Mouse (Mus musculus): ENCODE data around the gene Ahcyl1. TPM values are rescaled to one million over a fixed set of nuclear protein-coding genes. Genes with fewer than 3 reads are reported as not detected.
A peak's percentile ranks its signal among the peaks of the same experiment; 100 is the strongest.

Ahcyl1 gene
- polyA plus RNA-seq, 1 experiment from 2014 or later: 56.1 TPM

DNA sequence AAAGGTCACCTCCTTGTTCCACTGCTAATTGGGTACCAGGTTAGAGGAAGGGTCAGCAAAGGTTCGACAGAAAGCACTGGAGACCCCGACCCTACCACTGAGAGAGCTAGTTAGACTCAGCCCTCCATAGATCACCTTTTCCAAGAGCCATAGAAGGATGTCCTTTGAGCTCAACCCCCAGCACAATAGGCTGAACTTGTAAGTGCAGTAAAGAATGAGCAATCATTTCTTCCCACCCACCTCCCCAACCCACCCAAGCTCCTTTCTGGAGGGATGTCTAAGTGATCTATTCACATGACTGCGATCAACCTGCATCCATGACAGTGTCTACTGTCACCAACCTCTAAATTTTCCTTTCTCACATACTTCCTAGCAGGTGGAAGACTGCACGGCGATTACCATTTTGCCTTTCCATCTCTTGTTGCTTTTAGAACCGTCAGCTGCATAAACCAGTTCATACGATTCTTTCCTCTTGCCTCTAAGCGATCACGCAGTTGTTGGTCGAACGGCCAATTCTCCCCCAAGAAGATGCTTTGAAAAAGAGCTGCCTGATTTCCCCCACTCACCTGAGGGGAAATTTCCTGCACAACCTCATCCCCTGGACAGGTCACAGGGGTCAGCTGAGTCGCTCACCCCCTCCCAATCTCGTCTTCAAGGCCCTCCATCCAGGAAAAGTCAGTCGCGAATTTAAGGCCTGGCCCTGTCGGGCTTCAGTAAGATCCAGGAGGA lies 977 bp downstream of the Ahcyl1 start:
- 10% methylated on average over 16 of the region's 16 CpGs for WGBS (ENCODE audit: insufficient replicate concordance)
- H3K27me3 ChIP-seq (ENCODE audit: control insufficient read depth, insufficient read depth, low read length): no peaks in the 10 kb centered on the region
- ATAC-seq (replicated peaks; ENCODE audit: insufficient number of reproducible peaks, low FRiP score, low TSS enrichment): no peak
- H3K36me3 ChIP-seq (ENCODE audit: control insufficient read depth, insufficient read depth, low read length): no peaks in the 10 kb centered on the region
- H3K4me1 ChIP-seq (ENCODE audit: control insufficient read depth, insufficient read depth, low read length): peaks cover 26% of the 10 kb centered on the region
- H3K9me3 ChIP-seq (replicated peaks; ENCODE audit: control insufficient read depth, low read length): no peaks in the 10 kb centered on the region
- peak overlapping the region; percentile 99 for H3K9ac ChIP-seq (ENCODE audit: low read depth, low read length)
- H3K4me2 ChIP-seq: peak overlapping the region; percentile 75
- H3K27ac ChIP-seq (ENCODE audit: low read depth, low read length): peak overlapping the region; percentile 92
- H3K4me3 ChIP-seq (ENCODE audit: low read depth, low read length): peak overlapping the region; percentile 93

DNA sequence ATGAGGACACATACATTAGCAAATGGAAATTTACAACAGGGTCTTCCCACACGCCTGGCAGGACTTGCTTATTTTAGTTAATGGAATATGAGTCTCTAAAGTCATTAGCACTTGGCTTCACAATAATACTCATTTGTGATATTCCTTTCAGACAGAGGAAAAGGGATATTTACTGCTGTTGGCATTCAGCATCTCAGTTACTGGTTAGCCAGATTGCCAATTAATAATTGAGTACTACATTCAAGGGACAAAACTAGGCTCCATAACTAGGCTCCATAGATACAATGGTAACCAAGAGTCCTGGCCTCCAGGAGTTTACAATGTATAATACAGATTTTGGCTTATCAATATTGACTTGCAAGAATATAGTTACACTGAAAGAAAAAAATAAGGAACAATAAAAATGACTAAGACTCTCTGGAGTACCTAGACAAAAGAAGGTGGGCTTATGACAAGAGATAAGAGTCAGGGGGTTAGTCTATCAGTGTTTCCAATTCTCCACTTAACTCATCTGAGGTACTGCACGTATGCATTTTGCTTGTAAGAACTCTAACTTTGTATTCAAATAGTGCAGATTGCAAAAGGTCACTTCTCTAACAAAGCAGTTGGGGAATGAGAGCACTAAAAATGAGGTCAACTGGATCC lies 2.0 kb downstream of the Ahcyl1 start:
- Histone ChIP-seq H3K9me3 (replicated peaks; ENCODE audit: control insufficient read depth, low read length) (no peaks in the 10 kb centered on the region), H3K9ac (ENCODE audit: low read depth, low read length) (no peak overlapping the region), H3K36me3 (ENCODE audit: control insufficient read depth, insufficient read depth, low read length) (no peaks in the 10 kb centered on the region), H3K27ac (ENCODE audit: low read depth, low read length) (no peak overlapping the region), H3K4me2 (peak overlapping the region; percentile 75), H3K4me1 (ENCODE audit: control insufficient read depth, insufficient read depth, low read length) (peaks cover 31% of the 10 kb centered on the region), H3K4me3 (ENCODE audit: low read depth, low read length) (peak overlapping the region; percentile 93; the same call in 1 of the 2 replicates), H3K27me3 (ENCODE audit: control insufficient read depth, insufficient read depth, low read length) (no peaks in the 10 kb centered on the region)
- ATAC-seq (replicated peaks; ENCODE audit: insufficient number of reproducible peaks, low FRiP score, low TSS enrichment): no peak
- WGBS (ENCODE audit: insufficient replicate concordance): 61% methylated on average over 2 of the region's 2 CpGs

DNA sequence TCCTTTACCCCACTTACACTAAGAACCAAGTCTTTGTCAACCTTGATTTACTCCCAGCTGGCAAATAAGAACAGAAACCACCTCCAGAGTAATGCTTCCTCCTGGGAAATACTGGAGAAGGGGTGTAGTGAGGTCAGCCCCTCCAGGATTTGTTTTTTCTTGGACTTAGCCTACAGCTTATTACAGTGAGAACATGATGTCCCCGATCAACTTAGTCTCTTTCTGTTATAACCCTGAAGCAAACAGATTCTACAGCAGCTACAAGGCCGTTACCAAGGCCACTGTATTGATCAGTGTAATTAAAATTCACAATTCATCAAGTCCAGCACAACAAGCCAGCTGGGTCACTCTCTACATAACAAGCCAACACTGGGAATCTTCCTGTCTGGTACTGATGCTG lies 6.0 kb downstream of the Ahcyl1 start:
- H3K4me3 ChIP-seq (ENCODE audit: low read depth, low read length): no peak overlapping the region
- H3K4me1 ChIP-seq (ENCODE audit: control insufficient read depth, insufficient read depth, low read length): peaks cover 27% of the 10 kb centered on the region
- H3K4me2 ChIP-seq: no peak overlapping the region
- no peaks in the 10 kb centered on the region for H3K27me3 ChIP-seq (ENCODE audit: control insufficient read depth, insufficient read depth, low read length)
- H3K36me3 ChIP-seq (ENCODE audit: control insufficient read depth, insufficient read depth, low read length): no peaks in the 10 kb centered on the region
- WGBS (ENCODE audit: insufficient replicate concordance): 94% methylated on average over 2 of the region's 2 CpGs
- H3K9ac ChIP-seq (ENCODE audit: low read depth, low read length): no peak overlapping the region
- no peaks in the 10 kb centered on the region for H3K9me3 ChIP-seq (replicated peaks; ENCODE audit: control insufficient read depth, low read length)
- ATAC-seq (replicated peaks; ENCODE audit: insufficient number of reproducible peaks, low FRiP score, low TSS enrichment): no peak
- H3K27ac ChIP-seq (ENCODE audit: low read depth, low read length): no peak overlapping the region

DNA sequence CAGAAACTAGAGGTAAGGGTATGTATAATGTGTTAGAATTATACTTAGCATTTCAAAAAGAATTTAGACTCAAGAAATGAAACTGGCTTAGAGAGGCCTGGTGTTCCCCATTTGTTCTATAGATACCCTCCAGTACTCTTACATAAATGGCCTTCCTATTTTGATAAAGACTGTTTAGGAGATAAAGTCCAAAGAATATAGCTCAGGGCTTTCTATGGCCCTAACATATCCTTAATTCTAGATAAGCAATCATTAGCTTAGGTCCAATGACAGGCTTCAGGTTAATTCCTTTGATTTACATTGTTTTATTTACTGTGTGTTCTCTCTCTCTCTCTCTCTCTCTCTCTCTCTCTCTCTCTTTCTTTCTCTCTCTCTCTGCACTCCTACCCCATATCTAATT lies 7.1 kb downstream of the Ahcyl1 start:
- H3K4me3 ChIP-seq (ENCODE audit: low read depth, low read length): no peak overlapping the region
- no peak overlapping the region for H3K27ac ChIP-seq (ENCODE audit: low read depth, low read length)
- no peaks in the 10 kb centered on the region for H3K9me3 ChIP-seq (replicated peaks; ENCODE audit: control insufficient read depth, low read length)
- H3K27me3 ChIP-seq (ENCODE audit: control insufficient read depth, insufficient read depth, low read length): no peaks in the 10 kb centered on the region
- no peak overlapping the region for H3K4me2 ChIP-seq
- no peak for ATAC-seq (replicated peaks; ENCODE audit: insufficient number of reproducible peaks, low FRiP score, low TSS enrichment)
- H3K4me1 ChIP-seq (ENCODE audit: control insufficient read depth, insufficient read depth, low read length): peaks cover 17% of the 10 kb centered on the region
- H3K9ac ChIP-seq (ENCODE audit: low read depth, low read length): no peak overlapping the region
- H3K36me3 ChIP-seq (ENCODE audit: control insufficient read depth, insufficient read depth, low read length): no peaks in the 10 kb centered on the region

DNA sequence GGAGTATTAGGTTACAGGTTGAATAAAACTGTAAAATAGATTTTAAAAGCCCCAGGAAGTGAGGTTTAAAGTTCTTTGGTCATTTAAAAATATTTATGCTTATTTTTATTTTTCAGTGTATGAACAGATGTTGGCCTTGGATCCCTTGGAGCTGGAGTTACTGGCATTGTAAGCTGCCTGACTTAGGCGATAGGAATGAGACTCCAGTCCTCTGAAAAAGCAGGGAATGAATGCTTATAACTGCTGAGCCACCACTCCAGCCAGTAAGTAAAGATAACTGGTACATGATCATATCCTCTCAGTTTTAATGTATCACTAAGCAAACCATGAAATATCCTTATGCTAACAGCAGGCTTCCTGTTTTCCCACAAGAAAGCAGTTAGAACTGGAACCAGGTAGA lies 8.1 kb downstream of the Ahcyl1 start:
- WGBS (ENCODE audit: insufficient replicate concordance): 82% methylated on average over 1 of the region's 1 CpGs
- H3K27ac ChIP-seq (ENCODE audit: low read depth, low read length): no peak overlapping the region

GRCm38 (mm10) chr3:107686276-107686977 lies 9.9 kb downstream of the Ahcyl1 start:
- no peaks in the 10 kb centered on the region for H3K9me3 ChIP-seq (replicated peaks; ENCODE audit: control insufficient read depth, low read length)
- no peak for ATAC-seq (replicated peaks; ENCODE audit: insufficient number of reproducible peaks, low FRiP score, low TSS enrichment)
- peaks cover 16% of the 10 kb centered on the region for H3K4me1 ChIP-seq (ENCODE audit: control insufficient read depth, insufficient read depth, low read length)
- H3K36me3 ChIP-seq (ENCODE audit: control insufficient read depth, insufficient read depth, low read length): no peaks in the 10 kb centered on the region
- 87% methylated on average over 3 of the region's 3 CpGs for whole genome bisulfite sequencing (ENCODE audit: insufficient replicate concordance)
- H3K4me3 ChIP-seq (ENCODE audit: low read depth, low read length): no peak overlapping the region
- H3K27me3 ChIP-seq (ENCODE audit: control insufficient read depth, insufficient read depth, low read length): no peaks in the 10 kb centered on the region
- no peak overlapping the region for H3K9ac ChIP-seq (ENCODE audit: low read depth, low read length)
- no peak overlapping the region for H3K4me2 ChIP-seq
- H3K27ac ChIP-seq (ENCODE audit: low read depth, low read length): no peak overlapping the region

More for the DNA sequence above, 8.1 kb downstream of the Ahcyl1 start:
- Histone ChIP-seq H3K9ac (ENCODE audit: low read depth, low read length) (no peak overlapping the region), H3K4me2 (no peak overlapping the region), H3K4me1 (ENCODE audit: control insufficient read depth, insufficient read depth, low read length) (peaks cover 15% of the 10 kb centered on the region), H3K9me3 (replicated peaks; ENCODE audit: control insufficient read depth, low read length) (no peaks in the 10 kb centered on the region), H3K4me3 (ENCODE audit: low read depth, low read length) (no peak overlapping the region), H3K27me3 (ENCODE audit: control insufficient read depth, insufficient read depth, low read length) (no peaks in the 10 kb centered on the region), H3K36me3 (ENCODE audit: control insufficient read depth, insufficient read depth, low read length) (no peaks in the 10 kb centered on the region)
- ATAC-seq (replicated peaks; ENCODE audit: insufficient number of reproducible peaks, low FRiP score, low TSS enrichment): no peak

GRCm38 (mm10) chr3:107685652-107686051 lies 10.7 kb downstream of the Ahcyl1 start:
- ATAC-seq (replicated peaks; ENCODE audit: insufficient number of reproducible peaks, low FRiP score, low TSS enrichment): no peak
- H3K9ac ChIP-seq (ENCODE audit: low read depth, low read length): no peak overlapping the region
- H3K27ac ChIP-seq (ENCODE audit: low read depth, low read length): no peak overlapping the region
- H3K36me3 ChIP-seq (ENCODE audit: control insufficient read depth, insufficient read depth, low read length): no peaks in the 10 kb centered on the region
- H3K4me2 ChIP-seq: no peak overlapping the region
- H3K4me3 ChIP-seq (ENCODE audit: low read depth, low read length): no peak overlapping the region
- no peaks in the 10 kb centered on the region for H3K27me3 ChIP-seq (ENCODE audit: control insufficient read depth, insufficient read depth, low read length)
- no peaks in the 10 kb centered on the region for H3K9me3 ChIP-seq (replicated peaks; ENCODE audit: control insufficient read depth, low read length)
- 83% methylated on average over 2 of the region's 2 CpGs for WGBS (ENCODE audit: insufficient replicate concordance)
- H3K4me1 ChIP-seq (ENCODE audit: control insufficient read depth, insufficient read depth, low read length): peaks cover 21% of the 10 kb centered on the region

- Histone ChIP-seq H3K4me3 (ENCODE audit: low read depth, low read length) (no peak overlapping the region), H3K4me1 (ENCODE audit: control insufficient read depth, insufficient read depth, low read length) (peaks cover 23% of the 10 kb centered on the region), H3K9ac (ENCODE audit: low read depth, low read length) (no peak overlapping the region), H3K27ac (ENCODE audit: low read depth, low read length) (no peak overlapping the region), H3K9me3 (replicated peaks; ENCODE audit: control insufficient read depth, low read length) (no peaks in the 10 kb centered on the region), H3K4me2 (no peak overlapping the region), H3K36me3 (ENCODE audit: control insufficient read depth, insufficient read depth, low read length) (no peaks in the 10 kb centered on the region), H3K27me3 (ENCODE audit: control insufficient read depth, insufficient read depth, low read length) (no peaks in the 10 kb centered on the region)
- WGBS (ENCODE audit: insufficient replicate concordance): 85% methylated on average over 1 of the region's 1 CpGs
- no peak for ATAC-seq (replicated peaks; ENCODE audit: insufficient number of reproducible peaks, low FRiP score, low TSS enrichment)
Observed at GRCm38 (mm10) chr3:107683587-107683986, 12.8 kb downstream of the Ahcyl1 start.

Measured in heart, embryonic 11.5 days (tissue).